Mouse (Mus musculus) retina, adult 2 months (tissue): Measurements from ENCODE around the gene Plg.

Experiments
- DNase-seq: peaks from one replicate; pipeline ENCODE4 v3.0.0-alpha.2; 2012; ENCODE audit warnings: low read depth, low spot score

Gene Plg

GRCm38 (mm10) chr17:12385049-12385794 lies 6.8 kb downstream of the Plg start:
- no peak for DNase-seq

DNA sequence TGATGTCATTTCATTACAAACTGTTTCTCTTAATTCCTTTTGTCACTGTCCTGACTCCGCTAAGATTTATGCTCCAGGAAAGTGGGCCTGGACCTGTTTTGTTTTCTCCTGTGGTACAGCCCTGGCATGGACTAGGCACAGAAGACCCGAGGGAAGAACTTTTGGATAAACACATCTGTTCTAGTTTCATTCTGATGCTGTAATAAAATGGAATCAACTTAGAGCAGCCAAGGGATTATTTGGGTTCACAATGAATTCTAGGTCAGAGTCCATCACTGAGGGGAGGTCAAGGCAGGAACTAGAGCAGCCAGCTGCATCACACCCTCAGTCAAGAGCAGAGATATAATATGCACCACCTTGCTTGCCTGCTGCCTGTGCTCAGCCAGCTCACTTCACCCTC lies 9.4 kb downstream of the Plg start:
- DNase-seq = no peak

- DNase-seq = no peak
Measured at GRCm38 (mm10) chr17:12388239-12388638, 9.8 kb downstream of the Plg start.

DNA sequence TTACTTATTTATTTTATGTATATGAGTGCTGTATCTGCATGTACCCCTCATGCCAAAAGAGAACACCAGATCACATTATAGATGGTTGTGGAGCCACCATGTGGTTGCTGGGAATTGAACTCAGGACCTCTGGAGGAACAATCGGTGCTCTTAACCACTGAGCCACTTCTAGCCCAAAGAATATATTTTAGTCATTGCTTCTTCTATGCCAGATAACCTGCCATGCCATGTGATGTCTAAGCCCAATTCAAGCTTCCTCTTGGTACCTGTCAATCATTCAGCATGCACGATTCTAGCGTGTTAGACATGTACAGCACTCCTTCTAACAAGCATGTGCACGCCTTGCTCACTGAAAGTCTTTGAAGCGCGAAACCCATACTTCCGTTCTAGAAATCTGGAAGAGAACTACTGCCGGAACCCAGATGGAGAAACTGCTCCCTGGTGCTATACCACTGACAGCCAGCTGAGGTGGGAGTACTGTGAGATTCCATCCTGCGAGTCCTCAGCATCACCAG lies 17.8 kb downstream of the Plg start:
- no peak for DNase-seq

- DNase-seq = no peak
Measured at GRCm38 (mm10) chr17:12403420-12403819, 25.0 kb downstream of the Plg start.

- no peak for DNase-seq
Measured at GRCm38 (mm10) chr17:12409346-12409944, 31.0 kb downstream of the Plg start.

DNA sequence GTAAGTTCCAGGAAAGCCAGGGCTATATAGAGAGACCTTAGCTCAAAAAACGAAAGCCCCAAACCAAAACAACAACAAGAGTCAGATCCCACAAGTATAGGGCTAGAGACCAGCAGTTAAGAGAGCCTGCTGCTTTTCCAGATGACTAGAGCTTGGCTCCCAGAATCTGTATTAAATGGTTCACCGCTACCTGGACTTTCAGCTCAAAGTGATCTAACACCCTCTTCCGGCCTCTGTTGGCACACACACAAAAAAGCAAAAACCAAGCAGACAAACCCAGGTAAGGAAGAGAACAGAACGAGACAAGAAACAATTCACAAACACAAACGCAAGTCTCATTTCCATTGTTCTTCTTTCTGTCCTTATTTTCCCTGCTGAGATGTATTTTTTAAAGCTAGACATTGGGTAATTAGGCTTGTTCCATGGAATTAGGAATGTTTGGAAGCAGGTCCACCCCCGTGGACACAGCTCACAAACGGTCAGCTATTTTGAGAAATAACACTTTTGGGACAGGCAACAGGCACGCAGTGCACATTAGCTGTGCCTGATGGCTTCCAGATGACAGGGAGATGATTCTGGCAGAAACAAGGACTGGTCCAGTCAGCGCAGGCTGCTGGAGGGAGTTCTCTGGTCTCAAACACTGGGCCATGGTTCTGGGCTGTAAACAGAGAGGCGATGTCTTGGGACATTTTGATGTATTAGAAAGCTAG lies 33.9 kb downstream of the Plg start:
- DNase-seq = no peak

- no peak for DNase-seq
Measured at GRCm38 (mm10) chr17:12412891-12413237, 34.5 kb downstream of the Plg start.

GRCm38 (mm10) chr17:12415031-12415735 lies 36.8 kb downstream of the Plg start:
- no peak for DNase-seq

DNA sequence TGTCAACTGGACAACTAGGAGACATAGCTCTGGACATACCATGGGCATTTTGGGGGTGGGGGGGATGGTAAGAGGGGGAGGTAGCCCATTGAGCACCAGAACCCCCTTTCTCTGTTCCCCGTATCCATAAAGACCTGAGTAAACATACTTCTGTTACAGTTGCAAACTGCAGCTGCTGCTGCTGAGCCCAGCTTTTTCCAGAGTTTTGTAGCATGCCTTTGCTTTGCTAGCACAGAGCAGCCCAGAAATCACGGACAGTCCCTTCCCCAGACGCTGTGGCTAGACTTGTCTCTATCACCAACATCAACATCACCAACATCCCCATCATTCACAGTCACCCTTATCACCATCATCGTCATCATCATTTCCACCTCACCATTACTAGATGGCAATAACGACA lies 37.3 kb downstream of the Plg start:
- DNase-seq = no peak

DNA sequence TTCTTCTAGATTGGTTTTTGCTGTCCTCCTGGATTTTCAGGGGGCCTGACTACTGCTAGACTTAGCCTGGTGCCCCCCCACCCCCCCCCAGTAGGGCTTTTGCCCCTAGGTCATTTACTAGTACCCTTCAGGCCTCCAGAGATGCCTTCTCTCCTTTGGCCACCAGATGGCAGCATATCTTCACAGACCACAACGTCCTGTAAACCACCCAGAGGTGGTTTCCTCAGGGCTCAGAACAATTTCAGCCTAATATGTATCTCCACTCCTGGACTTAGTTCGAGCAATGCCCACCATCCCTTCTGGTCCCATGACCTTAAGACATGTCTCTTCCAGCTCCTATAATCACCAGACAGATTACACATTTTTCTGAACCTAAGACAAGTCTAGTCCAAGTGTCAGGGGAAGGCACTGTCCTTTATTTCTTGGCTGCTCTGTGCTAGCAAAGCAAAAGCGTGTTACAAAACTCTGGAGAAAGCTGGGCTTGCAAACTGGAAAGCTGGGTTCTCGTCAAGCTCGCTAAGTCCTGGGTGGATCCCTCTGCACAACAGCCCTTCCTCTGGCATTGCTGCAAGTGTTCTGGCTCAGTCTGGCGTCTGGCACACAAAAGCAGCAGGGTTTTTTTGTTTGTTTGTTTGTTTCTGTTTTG lies 38.0 kb downstream of the Plg start:
- DNase-seq = peak; percentile 33

GRCm38 (mm10) chr17:12419491-12420079 lies 41.2 kb downstream of the Plg start:
- DNase-seq = no peak

GRCm38 (mm10) chr17:12420886-12421574 lies 42.6 kb downstream of the Plg start:
- no peak for DNase-seq

DNA sequence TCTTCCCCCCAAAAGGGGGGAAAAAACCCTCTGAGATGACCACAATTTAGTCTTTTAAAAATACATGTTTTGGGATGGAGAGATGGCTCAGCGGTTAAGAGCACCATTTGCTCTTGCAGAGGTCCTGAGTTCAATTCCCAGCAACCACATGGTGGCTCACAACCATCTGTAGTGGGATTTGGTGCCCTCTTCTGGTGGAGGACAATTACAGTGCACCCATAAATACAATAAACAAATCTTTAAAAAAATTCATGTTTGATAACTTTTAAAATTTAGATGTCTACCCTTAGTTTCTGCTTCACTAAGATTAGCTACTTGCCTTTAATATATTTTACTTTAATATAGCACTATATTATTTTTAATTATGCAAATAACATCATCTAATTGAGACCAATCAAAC lies 43.7 kb downstream of the Plg start:
- DNase-seq = no peak

- DNase-seq = no peak
Measured at GRCm38 (mm10) chr17:12427156-12427555, 48.7 kb downstream of the Plg start.

DNA sequence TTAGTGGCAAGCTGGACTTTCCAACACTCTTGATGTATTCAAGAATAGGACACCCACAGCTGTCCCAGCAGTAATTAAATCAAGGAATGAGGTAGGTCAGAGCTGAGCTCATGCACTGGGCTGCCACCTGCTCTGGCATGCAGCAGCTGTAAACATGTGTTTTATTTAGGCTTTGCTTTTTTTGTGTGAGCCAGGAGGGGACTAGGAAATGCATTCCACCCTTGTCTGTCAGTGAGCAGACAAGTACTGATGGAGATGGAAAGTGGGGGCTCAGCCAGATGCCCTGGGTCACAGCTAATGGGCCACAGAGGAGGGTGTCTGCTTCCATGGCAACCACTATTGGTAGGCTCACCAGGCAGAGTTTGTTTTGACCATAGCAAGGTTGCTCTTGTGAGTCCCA lies 50.0 kb downstream of the Plg start:
- no peak for DNase-seq

- DNase-seq = no peak
Measured at GRCm38 (mm10) chr17:12431707-12432106, 53.3 kb downstream of the Plg start.

DNA sequence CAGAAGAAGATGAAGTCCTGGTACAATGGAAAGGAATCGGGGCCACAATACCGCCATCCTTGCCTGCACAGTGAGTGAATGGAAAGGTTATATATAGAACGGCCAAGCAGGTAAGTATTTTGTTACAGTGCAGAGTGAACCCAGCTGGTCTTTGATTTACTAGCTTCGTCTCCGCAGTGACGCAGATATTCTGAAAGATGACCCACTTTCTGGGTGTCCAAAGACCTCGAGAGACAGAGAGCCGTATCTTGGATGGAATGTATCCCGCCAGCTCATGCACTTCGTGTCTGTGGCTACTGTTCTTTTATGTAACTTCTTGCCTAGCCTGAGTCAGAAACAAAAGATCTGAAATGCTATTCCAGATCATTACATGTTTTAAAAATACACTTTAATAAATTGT lies 59.4 kb downstream of the Plg start:
- DNase-seq = no peak

DNA sequence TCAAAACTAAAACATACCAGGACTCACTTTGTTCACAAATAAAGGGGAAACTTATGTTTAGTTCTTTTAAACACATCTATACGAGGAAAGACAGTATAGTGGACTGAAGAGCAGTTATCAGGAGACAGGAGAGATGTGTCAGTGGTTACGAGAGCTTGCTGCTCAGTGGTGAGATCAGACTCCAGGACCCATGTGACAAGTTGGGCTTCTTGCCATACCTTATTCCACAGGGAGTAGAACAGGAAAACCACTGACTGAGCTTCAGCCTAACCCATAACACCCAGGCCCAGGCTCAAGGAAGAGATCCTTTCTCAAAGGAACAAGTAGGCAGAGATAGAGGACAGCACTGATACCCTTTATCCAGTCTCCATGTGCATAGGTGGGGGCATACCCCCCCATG lies 66.2 kb downstream of the Plg start:
- no peak for DNase-seq

- no peak for DNase-seq
Measured at GRCm38 (mm10) chr17:12451234-12451633, 72.8 kb downstream of the Plg start.
